Mouse (Mus musculus) 3T3-L1 (cell line): ENCODE measurements around the gene Icam2.

Source experiments
- DNase-seq: peaks from one replicate; pipeline ENCODE4 v3.0.0-alpha.2; 2015; ENCODE audit warnings: low read depth, low spot score

Icam2 gene

GRCm38 (mm10) chr11:106391546-106392188 lies 3.8 kb upstream of the Icam2 start:
- peak; percentile 91 for DNase-seq

- no peak for DNase-seq
These were observed 2.9 kb upstream of the Icam2 start for GRCm38 (mm10) chr11:106390757-106391156.

- DNase-seq, result no peak
These were observed 1.7 kb upstream of the Icam2 start for GRCm38 (mm10) chr11:106389611-106390010.

- no peak for DNase-seq
These were observed 855 bp downstream of the Icam2 start for GRCm38 (mm10) chr11:106387020-106387419.

- DNase-seq, result no peak
These were observed 1.5 kb downstream of the Icam2 start for GRCm38 (mm10) chr11:106386409-106386808.

GRCm38 (mm10) chr11:106383051-106383790 lies 4.7 kb downstream of the Icam2 start:
- no peak for DNase-seq

GRCm38 (mm10) chr11:106382424-106382823 lies 5.5 kb downstream of the Icam2 start:
- DNase-seq, result no peak

- DNase-seq, result no peak
These were observed 6.0 kb downstream of the Icam2 start for GRCm38 (mm10) chr11:106381883-106382282.

- DNase-seq, result peak; percentile 11
These were observed 6.9 kb downstream of the Icam2 start for GRCm38 (mm10) chr11:106381011-106381410.

- no peak for DNase-seq
These were observed 12.9 kb downstream of the Icam2 start for GRCm38 (mm10) chr11:106374979-106375378.

- DNase-seq, result no peak
These were observed 13.3 kb downstream of the Icam2 start for GRCm38 (mm10) chr11:106374559-106374958.

GRCm38 (mm10) chr11:106373998-106374397 lies 13.9 kb downstream of the Icam2 start:
- no peak for DNase-seq

GRCm38 (mm10) chr11:106366316-106366715 lies 21.6 kb downstream of the Icam2 start:
- peak; percentile 81 for DNase-seq

- DNase-seq, result no peak
These were observed 22.5 kb downstream of the Icam2 start, which contains the start of gene Prr29 for GRCm38 (mm10) chr11:106365366-106365765. Prr29 (plus strand) TSS chr11:106365472.

- DNase-seq, result no peak
These were observed 23.2 kb downstream of the Icam2 start for GRCm38 (mm10) chr11:106364712-106365111.

GRCm38 (mm10) chr11:106359350-106359749 lies 28.5 kb downstream of the Icam2 start:
- peak; percentile 10 for DNase-seq

GRCm38 (mm10) chr11:106355382-106356128 lies 32.3 kb downstream of the Icam2 start:
- no peak for DNase-seq

- DNase-seq, result no peak
These were observed 33.7 kb downstream of the Icam2 start for GRCm38 (mm10) chr11:106354181-106354580.

- no peak for DNase-seq
These were observed 34.7 kb downstream of the Icam2 start, which contains the start of gene Scn4a for GRCm38 (mm10) chr11:106353188-106353587. Scn4a (minus strand) TSS chr11:106353288.

- DNase-seq, result no peak
These were observed 35.9 kb downstream of the Icam2 start for GRCm38 (mm10) chr11:106351941-106352340.

- DNase-seq, result no peak
These were observed 36.6 kb downstream of the Icam2 start for GRCm38 (mm10) chr11:106351253-106351652.

- DNase-seq, result no peak
These were observed 37.0 kb downstream of the Icam2 start for GRCm38 (mm10) chr11:106350853-106351252.
